Mouse (Mus musculus): ENCODE data around the gene Dock10.

Gene Dock10

DNA sequence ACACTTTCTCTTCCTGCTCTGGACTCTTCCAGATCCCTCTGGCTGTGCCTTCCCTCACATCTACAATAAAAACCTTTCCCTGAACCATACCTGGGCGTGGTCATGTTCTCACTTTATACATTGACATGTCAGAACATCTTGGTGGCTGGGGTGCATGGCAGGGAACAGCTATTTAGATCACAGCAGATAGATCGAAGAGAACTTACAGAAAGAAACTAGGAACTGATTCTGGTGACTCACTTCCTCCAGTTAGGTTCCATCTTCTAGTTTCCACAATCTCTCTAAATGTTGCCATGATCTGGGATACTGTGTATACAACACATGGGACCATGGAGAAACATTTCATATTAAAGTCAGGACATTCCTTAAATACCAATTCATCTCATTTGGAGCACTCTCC lies 304.4 kb downstream of the Dock10 start:
- no peak for DNase-seq

DNA sequence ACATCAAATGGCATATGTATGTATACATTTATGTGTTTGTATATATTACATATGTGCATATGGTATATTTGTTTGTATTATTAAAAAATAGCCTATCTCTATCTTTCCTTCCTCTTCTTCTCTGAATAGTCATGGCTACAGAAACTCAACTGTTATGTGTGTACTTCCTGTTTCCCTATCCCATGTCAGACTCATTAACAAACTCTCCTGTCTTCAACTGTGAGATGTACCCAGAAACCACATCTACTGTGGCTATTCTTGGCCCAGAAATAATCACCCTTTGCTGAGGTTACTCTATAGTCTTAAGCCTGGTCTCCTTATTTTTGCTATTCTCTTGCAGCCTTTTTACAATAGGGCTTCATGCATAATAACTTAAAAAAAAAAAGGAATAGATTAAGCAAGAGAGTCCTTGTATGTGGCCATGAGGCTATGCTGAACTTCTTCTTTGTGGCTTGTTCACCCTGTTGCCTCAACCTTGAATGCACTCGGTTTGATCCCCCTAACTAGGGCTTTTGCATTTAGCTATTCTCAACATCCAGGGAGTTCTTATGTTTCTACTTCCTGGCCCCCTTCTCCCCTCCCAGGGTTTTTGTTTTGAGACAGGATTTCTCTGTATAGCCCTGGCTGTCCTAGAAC lies 306.3 kb downstream of the Dock10 start:
- DNase-seq, result no peak
